Mouse (Mus musculus) kidney, postnatal 0 days (tissue): Measurements from ENCODE around the gene Cpe. TPM values are rescaled to one million over a fixed set of nuclear protein-coding genes. Genes with fewer than 3 reads are reported as not detected.

Experiments
- ATAC-seq: fragments of 200-750 bp; cut with Nextera tagmentation; replicated peaks from 2 replicates; pipeline ENCODE4 v1.8.0; 2017; ENCODE audit warnings: low read depth, moderate number of reproducible peaks, moderate TSS enrichment, moderate library complexity; ENCODE audit not compliant: low FRiP score
- DNase-seq: peaks from one replicate; pipeline ENCODE4 v3.0.0-alpha.2; 2016; ENCODE audit warnings: low spot score
- H3K27ac ChIP-seq: fragments of 300-500 bp; sonication (generic); 2 replicates; pipeline ENCODE4 v1.5.1; 2014; ENCODE audit warnings: mild to moderate bottlenecking
- H3K27me3 ChIP-seq: fragments of 300-500 bp; sonication (generic); 2 replicates; pipeline ENCODE4 v1.6.1; 2014; ENCODE audit warnings: low read length, mixed read lengths; ENCODE audit not compliant: insufficient read depth
- H3K36me3 ChIP-seq: fragments of 300-500 bp; sonication (generic); 2 replicates; pipeline ENCODE4 v1.6.1; 2014; ENCODE audit warnings: low read length, mixed read lengths; ENCODE audit not compliant: insufficient read depth
- H3K4me1 ChIP-seq: fragments of 300-500 bp; sonication (generic); replicated peaks from 2 replicates; pipeline ENCODE4 v1.6.1; 2014; ENCODE audit warnings: antibody characterized with exemption, low read length, mixed read lengths; ENCODE audit not compliant: insufficient read depth
- H3K4me2 ChIP-seq: fragments of 300-500 bp; sonication (generic); 2 replicates; pipeline ENCODE4 v1.6.1; 2014; ENCODE audit warnings: mild to moderate bottlenecking, low read length, moderate library complexity, mixed read lengths
- H3K4me3 ChIP-seq: fragments of 300-500 bp; sonication (generic); replicated peaks from 2 replicates; pipeline ENCODE4 v1.5.1; 2014; ENCODE audit warnings: low read depth, low read length
- H3K9ac ChIP-seq: fragments of 300-500 bp; sonication (generic); 2 replicates; pipeline ENCODE4 v1.6.1; 2014; ENCODE audit warnings: low read depth, low read length
- H3K9me3 ChIP-seq: fragments of 300-500 bp; sonication (generic); replicated peaks from 2 replicates; pipeline ENCODE4 v1.6.1; 2016; ENCODE audit warnings: low read length, inconsistent platforms, mixed read lengths
- CTCF ChIP-seq: IDR thresholded peaks from 2 replicates; pipeline ENCODE4 v1.5.1; 2016; ENCODE audit warnings: antibody characterized with exemption, low read depth, mild to moderate bottlenecking, moderate library complexity
- WGBS: fragments of 180-500 bp; shearing (Covaris S2); extraction: QIAGEN DNeasy Blood & Tissue Kit; methylation state at CpG from one replicate; pipeline ENCODE4 v1.1.7; 2014; 5-methylcytosine and 5-hydroxymethylcytosine counted together
- polyA plus RNA-seq: library from polyadenylated mRNA; unstranded; fragments of >200 nt; fragmentation: Nextera tagmentation; extraction: Ambion mirVana; gene quantifications from 2 replicates; pipeline ENCODE4 v1.2.1, GENCODE M21; 2015

Gene Cpe
- polyA plus RNA-seq, 1 experiment from 2014 or later, result 115 TPM

DNA sequence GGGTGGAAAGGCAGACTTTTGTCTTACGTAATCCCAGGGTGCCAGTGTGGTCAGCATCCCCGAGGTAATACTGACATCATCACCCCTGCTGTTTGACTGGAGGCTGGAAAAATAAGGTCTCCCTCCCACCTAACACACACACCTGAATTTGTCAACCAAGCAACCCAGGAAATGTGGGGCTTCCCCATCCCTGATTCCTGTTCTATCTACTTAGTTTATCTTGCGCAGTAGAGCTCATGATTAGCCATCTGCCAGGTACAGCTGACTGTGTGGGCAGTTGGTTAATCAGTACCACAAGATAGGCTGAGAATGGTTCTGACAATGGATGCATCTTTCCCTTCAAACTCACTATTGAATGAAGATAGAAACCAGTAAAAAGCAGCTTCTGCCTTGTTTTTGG lies 28.0 kb downstream of the Cpe start:
- Histone ChIP-seq H3K9ac (no peak overlapping the region), H3K27ac (no peak overlapping the region), H3K4me2 (no peak overlapping the region), H3K27me3 (no peaks in the 10 kb centered on the region), H3K4me3 (no peak overlapping the region), H3K9me3 (no peaks in the 10 kb centered on the region), H3K36me3 (no peaks in the 10 kb centered on the region), H3K4me1 (no peaks in the 10 kb centered on the region)
- no peak for ATAC-seq
- DNase-seq, result no peak
- TF ChIP-seq CTCF, result no peak
- 69% methylated on average over 3 of the region's 3 CpGs for WGBS

DNA sequence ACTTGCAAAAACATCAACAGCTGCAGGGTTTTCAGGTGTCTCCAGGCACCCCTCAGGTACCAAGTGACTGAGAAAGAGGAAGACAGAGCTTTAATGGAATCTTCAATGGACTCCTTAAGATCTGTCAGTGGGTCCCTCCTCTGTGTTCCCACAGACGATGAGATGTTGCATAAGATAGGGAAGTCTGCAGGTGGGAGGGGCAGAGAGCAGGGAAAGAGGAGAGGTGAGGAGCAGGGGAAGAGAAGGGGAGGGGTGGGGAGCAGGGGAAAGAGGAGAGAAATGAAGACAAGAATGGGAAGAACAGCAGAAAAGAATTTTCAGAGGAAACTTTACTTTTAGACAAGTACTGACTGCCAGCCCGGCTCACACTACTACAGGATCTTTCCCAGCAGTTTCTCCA lies 28.5 kb downstream of the Cpe start:
- no peak for TF ChIP-seq CTCF
- 43% methylated on average over 2 of the region's 2 CpGs for WGBS
- Histone ChIP-seq H3K4me1 (no peaks in the 10 kb centered on the region), H3K9me3 (no peaks in the 10 kb centered on the region), H3K36me3 (no peaks in the 10 kb centered on the region), H3K27ac (no peak overlapping the region), H3K4me3 (no peak overlapping the region), H3K27me3 (no peaks in the 10 kb centered on the region), H3K4me2 (no peak overlapping the region), H3K9ac (no peak overlapping the region)
- ATAC-seq, result no peak
- no peak for DNase-seq

DNA sequence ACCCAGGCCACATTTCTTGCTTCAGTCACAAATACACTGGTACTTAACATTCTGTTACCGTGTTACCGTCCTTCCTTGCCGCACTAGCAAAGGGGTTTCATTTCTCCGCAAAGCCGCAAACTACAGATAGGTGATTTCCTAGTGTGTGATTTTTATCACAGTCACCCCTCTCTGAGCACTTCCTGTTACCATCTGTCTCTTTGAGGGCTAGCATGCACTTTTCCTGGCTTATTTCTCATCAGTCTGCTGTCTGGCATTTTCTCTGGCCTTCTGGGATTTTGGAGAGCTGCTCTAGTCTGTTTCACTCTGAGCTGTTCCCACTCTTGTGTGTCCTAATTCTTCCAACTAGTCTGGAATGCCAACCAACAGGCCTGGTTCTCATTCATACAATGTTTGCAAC lies 33.8 kb downstream of the Cpe start:
- no peaks in the 10 kb centered on the region for H3K36me3 ChIP-seq
- no peaks in the 10 kb centered on the region for H3K9me3 ChIP-seq
- H3K9ac ChIP-seq, result no peak overlapping the region
- DNase-seq, result no peak
- WGBS, result 72% methylated on average over 5 of the region's 5 CpGs
- no peak for ATAC-seq
- no peak for TF ChIP-seq CTCF
- H3K4me2 ChIP-seq, result no peak overlapping the region
- no peaks in the 10 kb centered on the region for H3K27me3 ChIP-seq
- H3K4me3 ChIP-seq, result no peak overlapping the region
- H3K27ac ChIP-seq, result no peak overlapping the region
- no peaks in the 10 kb centered on the region for H3K4me1 ChIP-seq

DNA sequence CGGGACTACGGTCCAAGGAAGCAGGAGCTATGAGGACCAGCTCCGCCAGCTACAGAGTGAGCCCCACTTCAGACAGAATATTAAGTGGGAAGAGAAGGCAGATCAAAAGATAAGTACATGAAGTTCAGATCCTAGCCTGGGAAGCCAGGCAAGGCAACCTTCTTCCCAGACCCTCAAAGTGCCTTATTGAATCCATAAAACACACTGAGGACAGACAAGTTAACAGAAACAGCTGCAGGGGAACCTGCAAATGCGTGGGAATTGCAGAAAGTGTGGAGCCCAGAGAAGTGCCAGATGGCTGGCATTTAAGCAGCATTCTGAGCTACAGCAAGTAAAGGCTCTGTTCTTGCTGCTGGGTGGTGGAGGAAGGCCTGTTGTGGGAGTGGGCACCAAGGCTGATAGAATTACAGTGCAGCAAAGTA lies 34.9 kb downstream of the Cpe start:
- TF ChIP-seq CTCF, result no peak
- WGBS, result 65% methylated on average over 4 of the region's 4 CpGs
- ATAC-seq (no peak), DNase-seq (no peak)
- Histone ChIP-seq H3K9ac (no peak overlapping the region), H3K4me2 (no peak overlapping the region), H3K4me3 (no peak overlapping the region), H3K27ac (no peak overlapping the region), H3K4me1 (no peaks in the 10 kb centered on the region), H3K36me3 (no peaks in the 10 kb centered on the region), H3K27me3 (no peaks in the 10 kb centered on the region), H3K9me3 (no peaks in the 10 kb centered on the region)

DNA sequence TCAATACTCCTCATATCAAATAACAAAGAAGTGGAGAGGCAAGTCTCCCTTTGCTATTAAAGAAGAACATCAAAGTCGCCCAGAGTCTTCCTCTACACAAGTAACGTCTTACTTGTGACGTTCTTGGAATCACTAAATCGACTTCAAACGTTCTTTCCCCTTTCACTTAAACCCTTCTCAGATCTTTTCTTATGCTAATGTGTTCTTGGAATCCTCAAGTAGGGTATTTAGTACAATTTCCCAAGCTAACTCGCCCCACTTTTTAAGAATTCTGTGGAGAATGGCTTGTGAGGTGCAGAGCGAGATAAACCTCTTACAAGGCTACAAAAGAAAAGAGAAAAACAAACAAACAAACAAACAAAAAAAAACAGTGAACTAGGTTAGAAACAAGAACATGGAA lies 35.3 kb downstream of the Cpe start:
- 36% methylated on average over 7 of the region's 7 CpGs for WGBS
- H3K27me3 ChIP-seq, result no peaks in the 10 kb centered on the region
- no peak overlapping the region for H3K4me2 ChIP-seq
- TF ChIP-seq CTCF, result no peak
- DNase-seq (no peak), ATAC-seq (no peak)
- no peak overlapping the region for H3K4me3 ChIP-seq
- no peaks in the 10 kb centered on the region for H3K4me1 ChIP-seq
- no peaks in the 10 kb centered on the region for H3K36me3 ChIP-seq
- H3K9ac ChIP-seq, result no peak overlapping the region
- H3K27ac ChIP-seq, result no peak overlapping the region
- no peaks in the 10 kb centered on the region for H3K9me3 ChIP-seq

DNA sequence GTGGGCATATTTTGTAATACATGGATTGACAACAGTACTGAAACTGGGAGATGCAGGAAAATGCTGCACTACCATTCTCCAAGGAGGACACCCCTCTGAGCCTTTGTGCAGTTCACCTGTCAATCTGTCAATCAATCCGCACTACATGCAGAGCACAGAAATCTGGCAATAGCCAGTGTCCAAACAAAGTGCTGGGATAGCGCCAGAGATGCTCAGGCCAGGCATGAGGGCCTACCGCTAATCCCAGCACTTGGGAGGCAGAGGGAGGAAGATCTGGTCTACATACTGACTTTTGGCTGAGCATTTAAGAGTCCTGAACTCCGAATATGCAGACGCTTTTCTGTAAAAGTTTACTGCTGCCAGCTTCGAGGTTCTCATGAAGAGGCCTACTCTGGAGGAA lies 37.0 kb downstream of the Cpe start:
- Histone ChIP-seq H3K27ac (no peak overlapping the region), H3K27me3 (no peaks in the 10 kb centered on the region), H3K36me3 (no peaks in the 10 kb centered on the region), H3K9me3 (no peaks in the 10 kb centered on the region), H3K9ac (no peak overlapping the region), H3K4me1 (no peaks in the 10 kb centered on the region), H3K4me2 (no peak overlapping the region), H3K4me3 (no peak overlapping the region)
- TF ChIP-seq CTCF, result no peak
- DNase-seq (no peak), ATAC-seq (no peak)
- 88% methylated on average over 6 of the region's 6 CpGs for WGBS

DNA sequence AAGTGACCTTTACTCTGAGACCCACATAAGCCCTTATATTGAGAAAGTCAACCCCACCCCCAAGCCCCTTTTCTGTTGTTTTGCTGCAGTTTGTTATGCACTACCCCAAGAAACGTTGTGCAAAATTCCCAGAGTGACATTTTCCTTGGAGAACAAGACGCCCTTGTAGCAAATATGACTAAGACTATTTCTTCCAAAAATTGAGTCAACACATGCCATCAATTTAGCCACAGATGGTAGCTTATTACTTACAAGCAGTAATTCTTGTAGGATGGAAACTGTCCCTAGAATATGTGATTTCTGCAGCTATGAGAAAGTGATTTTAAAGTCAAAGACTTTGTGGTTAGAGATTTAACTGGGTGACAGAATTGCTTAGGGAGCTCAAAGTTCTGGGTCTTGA lies 37.8 kb downstream of the Cpe start:
- 83% methylated on average over 2 of the region's 2 CpGs for WGBS
- Histone ChIP-seq H3K9ac (no peak overlapping the region), H3K27me3 (no peaks in the 10 kb centered on the region), H3K4me2 (no peak overlapping the region), H3K9me3 (no peaks in the 10 kb centered on the region), H3K4me3 (no peak overlapping the region), H3K4me1 (no peaks in the 10 kb centered on the region), H3K27ac (no peak overlapping the region), H3K36me3 (no peaks in the 10 kb centered on the region)
- TF ChIP-seq CTCF, result no peak
- no peak for ATAC-seq
- DNase-seq, result no peak
